9 mouse cellular contexts compared by ENCODE assay signal in genomic region chr5:140606386-140606785, GRCm38 (mm10). TPM values are rescaled to one million over a fixed set of nuclear protein-coding genes. Genes with fewer than 3 reads are reported as not detected.
DNase-seq lines count a peak whose midpoint lies in the region; ATAC-seq and TF ChIP-seq lines count a peak whose summit lies in the region.
"Had no signal": no experiment of that assay in that cellular context is flagged by ENCODE, and none has a peak within 500 bp of the region (broad histone marks: within the 10 kb centered on the region; RNA-seq: fewer than 3 reads in every experiment).

No protein-coding gene starts in this region.

- H3K4me2 ChIP-seq in forebrain, embryonic 12.5 days = peak overlapping the region; percentile 83
- H3K4me2 ChIP-seq in neural tube, embryonic 12.5 days (replicated peaks) = peak overlapping the region; percentile 80

- H3K27me3 ChIP-seq in liver, adult 2 months (ENCODE audit: control insufficient read depth, insufficient read depth, low read length) = 0 out of 2 replicates have a peak, but pooled peaks cover 3% of the 10 kb centered on the region
- H3K27me3 ChIP-seq in forebrain, embryonic 12.5 days = peaks cover 28% of the 10 kb centered on the region
- H3K27me3 ChIP-seq in neural tube, embryonic 12.5 days (replicated peaks) = no peaks in the 10 kb centered on the region

- no peak for TF ChIP-seq POLR2A in liver, adult 2 months (IDR thresholded peaks at IDR 0.05; ENCODE audit: extremely low read depth, insufficient read depth, low read length)

- no peak for ATAC-seq in forebrain, embryonic 12.5 days (ENCODE audit: low FRiP score)
- no peak for ATAC-seq in neural tube, embryonic 12.5 days (ENCODE audit: low FRiP score, low read depth)

- H3K36me3 ChIP-seq in liver, adult 2 months (ENCODE audit: control insufficient read depth, insufficient read depth, low read length) = no peaks in the 10 kb centered on the region
- H3K36me3 ChIP-seq in forebrain, embryonic 12.5 days (replicated peaks) = no peaks in the 10 kb centered on the region
- no peaks in the 10 kb centered on the region for H3K36me3 ChIP-seq in neural tube, embryonic 12.5 days
- H3K36me3 ChIP-seq: G1E had no signal

- 6% methylated on average over 23 of the region's 23 CpGs for WGBS in liver, adult 2 months
- under 1% methylated on average over 23 of the region's 23 CpGs for WGBS in forebrain, embryonic 12.5 days
- WGBS in neural tube, embryonic 12.5 days = under 1% methylated on average over 23 of the region's 23 CpGs

- H3K4me3 ChIP-seq in liver, adult 2 months (ENCODE audit: insufficient read depth, low read depth, low read length) = 0 out of 2 replicates have a peak overlapping the region, but pooled peaks have one; percentile 6
- H3K4me3 ChIP-seq in forebrain, embryonic 12.5 days (replicated peaks) = peak overlapping the region; percentile 82
- H3K4me3 ChIP-seq in neural tube, embryonic 12.5 days = peak overlapping the region; percentile 65

- no peaks in the 10 kb centered on the region for H3K4me1 ChIP-seq in liver, adult 2 months (ENCODE audit: control insufficient read depth, insufficient read depth, low read length)
- H3K4me1 ChIP-seq in forebrain, embryonic 12.5 days = peaks cover 66% of the 10 kb centered on the region
- H3K4me1 ChIP-seq in neural tube, embryonic 12.5 days = peaks cover 71% of the 10 kb centered on the region

- peak overlapping the region; percentile 27; the same call in 1 of the 2 replicates for H3K9ac ChIP-seq in liver, adult 2 months (ENCODE audit: low read depth, low read length)
- H3K9ac ChIP-seq in forebrain, embryonic 12.5 days = peak overlapping the region; percentile 44
- H3K9ac ChIP-seq in neural tube, embryonic 12.5 days = peak overlapping the region; percentile 87

- TF ChIP-seq CTCF in liver, adult 2 months (IDR thresholded peaks at IDR 0.05; ENCODE audit: low read depth, low read length) = no peak

- H3K27ac ChIP-seq in liver, adult 2 months (replicated peaks; ENCODE audit: insufficient read depth, low read depth, low read length) = peak overlapping the region; percentile 66
- peak overlapping the region; percentile 99; the same call in 1 of the 2 replicates for H3K27ac ChIP-seq in forebrain, embryonic 12.5 days
- 0 out of 2 replicates have a peak overlapping the region, but pooled peaks have one; percentile 15 for H3K27ac ChIP-seq in neural tube, embryonic 12.5 days

- no peaks in the 10 kb centered on the region for H3K79me2 ChIP-seq in liver, adult 2 months (ENCODE audit: control insufficient read depth, insufficient read depth, low read length)

- no peak for DNase-seq in liver, adult 2 months (ENCODE audit: extremely low read depth, low read depth, low spot score)
- DNase-seq in liver = no peak
- peak; percentile 76 for DNase-seq in kidney, postnatal 10 days
- DNase-seq in natural killer cell, adult 2 months (ENCODE audit: low spot score in 2 of 2) = no peak
- no peak for DNase-seq in left cerebral cortex, adult 18-20 months (ENCODE audit: low spot score in 2 of 2)
- no peak for DNase-seq in layer of hippocampus, adult 9-10 months (ENCODE audit: low spot score)

- H3K9me3 ChIP-seq in forebrain, embryonic 12.5 days = 0 out of 2 replicates have a peak, but pooled peaks cover 3% of the 10 kb centered on the region
- H3K9me3 ChIP-seq in neural tube, embryonic 12.5 days = no peaks in the 10 kb centered on the region

RNA-seq across cellular contexts. Expression of gene Lfng, which starts 0.7 kb away (rescaled TPM):
- total RNA-seq in liver, adult 2 months (2014; rRNA removed) = 4.2 and 5.5 TPM in 2 replicates
- 9.2 and 9.5 TPM in 2 replicates for polyA plus RNA-seq in liver, adult 2 months (2012; rRNA removed)
- polyA plus RNA-seq in forebrain, embryonic 12.5 days (2016; fragmentation: Nextera tagmentation; extraction: Ambion mirVana) = 30.9 and 32.8 TPM in 2 replicates
- polyA plus RNA-seq in neural tube, embryonic 12.5 days (2016; fragmentation: Nextera tagmentation; extraction: Ambion mirVana) = 30.5 and 34.5 TPM in 2 replicates
- total RNA-seq in left cerebral cortex, adult 18-20 months (2021) = 10 to 100 TPM; 17.0 to 17.1 TPM

RNA-seq across cellular contexts. Expression of gene Grifin, which starts 41.5 kb away (rescaled TPM):
- total RNA-seq in liver, adult 2 months (2014; rRNA removed) = not detected in 2 replicates
- not detected in 2 replicates for polyA plus RNA-seq in liver, adult 2 months (2012; rRNA removed)
- not detected in 2 replicates for polyA plus RNA-seq in forebrain, embryonic 12.5 days (2016; fragmentation: Nextera tagmentation; extraction: Ambion mirVana)
- not detected in 2 replicates for polyA plus RNA-seq in neural tube, embryonic 12.5 days (2016; fragmentation: Nextera tagmentation; extraction: Ambion mirVana)
- total RNA-seq in left cerebral cortex, adult 18-20 months (2021) = not detected
- total RNA-seq: G1E had no signal
- polyA plus RNA-seq: G1E had no signal

RNA-seq across cellular contexts. Expression of gene Ttyh3, which starts 42.4 kb away (rescaled TPM):
- 1.9 and 2.7 TPM in 2 replicates for total RNA-seq in liver, adult 2 months (2014; rRNA removed)
- polyA plus RNA-seq in liver, adult 2 months (2012; rRNA removed) = 7.1 and 8.6 TPM in 2 replicates
- 84.5 and 88.0 TPM in 2 replicates for polyA plus RNA-seq in forebrain, embryonic 12.5 days (2016; fragmentation: Nextera tagmentation; extraction: Ambion mirVana)
- 79.6 and 83.3 TPM in 2 replicates for polyA plus RNA-seq in neural tube, embryonic 12.5 days (2016; fragmentation: Nextera tagmentation; extraction: Ambion mirVana)
- 100 to 1,000 TPM; 202 to 209 TPM for total RNA-seq in left cerebral cortex, adult 18-20 months (2021)

Comparison
In these comparisons a context has a peak if more than half of its experiments do, and no peak if none do; other contexts are left out.
1. H3K27ac ChIP-seq: peak in every context shown above with its lines; median percentile 99 in forebrain, embryonic 12.5 days; 66 in liver, adult 2 months; 15 in neural tube, embryonic 12.5 days.
2. H3K4me3 ChIP-seq: peak in every context shown above with its lines; median percentile 82 in forebrain, embryonic 12.5 days; 65 in neural tube, embryonic 12.5 days; 6 in liver, adult 2 months.
3. H3K9ac ChIP-seq: peak in every context shown above with its lines; median percentile 87 in neural tube, embryonic 12.5 days; 44 in forebrain, embryonic 12.5 days; 27 in liver, adult 2 months.